Mouse (Mus musculus): ENCODE data around the gene Hoxb7. TPM values are rescaled to one million over a fixed set of nuclear protein-coding genes. Genes with fewer than 3 reads are reported as not detected.

Gene Hoxb7
- polyA plus RNA-seq, 1 experiment, result not detected

- H3K9ac ChIP-seq (ENCODE audit: low read depth, poor library complexity, severe bottlenecking), result no peak overlapping the region
These were observed 10.6 kb downstream of the Hoxb7 start for GRCm38 (mm10) chr11:96296997-96297396.

GRCm38 (mm10) chr11:96297428-96297827 is 11.0 kb downstream of the Hoxb7 start:
- Histone ChIP-seq H3K27me3 (ENCODE audit: control insufficient read depth, insufficient read depth, low read length, poor library complexity, severe bottlenecking) (peaks cover 86% of the 10 kb centered on the region), H3K9ac (ENCODE audit: low read depth, poor library complexity, severe bottlenecking) (no peak overlapping the region), H3K4me3 (ENCODE audit: low read depth, low read length) (no peak overlapping the region), H3K27ac (ENCODE audit: insufficient read depth, low read length) (no peak overlapping the region), H3K4me1 (ENCODE audit: control insufficient read depth, insufficient read depth, low read length) (no peaks in the 10 kb centered on the region), H3K9me3 (replicated peaks; ENCODE audit: control insufficient read depth, insufficient read depth, low read length, poor library complexity, severe bottlenecking) (no peaks in the 10 kb centered on the region), H3K36me3 (ENCODE audit: control insufficient read depth, insufficient read depth, low read length, poor library complexity, severe bottlenecking) (no peaks in the 10 kb centered on the region)
- no peak for TF ChIP-seq CTCF (IDR thresholded peaks at IDR 0.05; ENCODE audit: low read depth, low read length)
- no peak for TF ChIP-seq EP300 (IDR thresholded peaks at IDR 0.05; ENCODE audit: insufficient read depth, low read depth, low read length)
- no peak for TF ChIP-seq POLR2A (IDR thresholded peaks at IDR 0.05; ENCODE audit: insufficient read depth, low read length)

More at GRCm38 (mm10) chr11:96296997-96297396, 10.6 kb downstream of the Hoxb7 start:
- Histone ChIP-seq H3K4me1 (ENCODE audit: control insufficient read depth, insufficient read depth, low read length) (no peaks in the 10 kb centered on the region), H3K4me3 (ENCODE audit: low read depth, low read length) (no peak overlapping the region), H3K27me3 (ENCODE audit: control insufficient read depth, insufficient read depth, low read length, poor library complexity, severe bottlenecking) (peaks cover 86% of the 10 kb centered on the region), H3K27ac (ENCODE audit: insufficient read depth, low read length) (no peak overlapping the region), H3K36me3 (ENCODE audit: control insufficient read depth, insufficient read depth, low read length, poor library complexity, severe bottlenecking) (no peaks in the 10 kb centered on the region), H3K9me3 (replicated peaks; ENCODE audit: control insufficient read depth, insufficient read depth, low read length, poor library complexity, severe bottlenecking) (no peaks in the 10 kb centered on the region)
- TF ChIP-seq POLR2A (IDR thresholded peaks at IDR 0.05; ENCODE audit: insufficient read depth, low read length), result no peak

DNA sequence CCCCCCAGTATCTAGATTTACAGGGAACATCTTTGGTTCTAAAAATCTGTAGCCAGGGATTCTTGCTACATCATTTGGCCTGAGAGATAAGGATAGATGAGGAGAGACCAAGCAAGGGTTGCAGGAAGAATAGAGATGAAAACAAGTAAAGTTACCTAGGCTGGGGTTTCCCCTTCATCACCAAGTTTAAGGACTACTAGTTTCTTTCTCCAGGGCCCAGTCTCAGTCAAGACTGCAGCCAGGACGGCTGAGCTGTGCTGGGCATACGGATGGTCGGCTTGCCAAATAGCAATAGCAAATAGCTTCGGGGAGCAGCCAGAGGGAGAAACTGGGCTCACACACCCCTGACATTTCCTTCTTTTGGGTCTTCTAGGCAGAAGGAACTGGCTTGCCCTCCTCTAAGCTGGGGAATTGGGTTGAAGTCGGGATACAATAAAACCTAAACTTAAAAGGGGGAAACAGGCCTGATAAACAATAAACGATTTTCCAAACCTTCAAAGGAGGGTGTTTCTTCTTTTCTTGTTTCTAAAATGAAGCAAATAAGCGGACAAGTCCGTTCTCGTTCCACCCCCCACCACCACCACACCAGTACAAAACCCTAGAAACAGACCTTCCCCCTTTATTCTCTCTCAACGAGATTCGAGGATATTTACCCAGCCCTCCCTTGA is 11.7 kb downstream of the Hoxb7 start:
- Histone ChIP-seq H3K4me1 (ENCODE audit: control insufficient read depth, insufficient read depth, low read length) (no peaks in the 10 kb centered on the region), H3K9ac (ENCODE audit: low read depth, poor library complexity, severe bottlenecking) (no peak overlapping the region), H3K9me3 (replicated peaks; ENCODE audit: control insufficient read depth, insufficient read depth, low read length, poor library complexity, severe bottlenecking) (no peaks in the 10 kb centered on the region), H3K27ac (ENCODE audit: insufficient read depth, low read length) (no peak overlapping the region), H3K36me3 (ENCODE audit: control insufficient read depth, insufficient read depth, low read length, poor library complexity, severe bottlenecking) (no peaks in the 10 kb centered on the region), H3K4me3 (ENCODE audit: low read depth, low read length) (no peak overlapping the region), H3K27me3 (ENCODE audit: control insufficient read depth, insufficient read depth, low read length, poor library complexity, severe bottlenecking) (peaks cover 82% of the 10 kb centered on the region)
- TF ChIP-seq CTCF (IDR thresholded peaks at IDR 0.05; ENCODE audit: low read depth, low read length) (no peak), EP300 (IDR thresholded peaks at IDR 0.05; ENCODE audit: insufficient read depth, low read depth, low read length) (no peak), POLR2A (IDR thresholded peaks at IDR 0.05; ENCODE audit: insufficient read depth, low read length) (no peak)

- H3K36me3 ChIP-seq (ENCODE audit: control insufficient read depth, insufficient read depth, low read length, poor library complexity, severe bottlenecking), result no peaks in the 10 kb centered on the region
- peaks cover 77% of the 10 kb centered on the region for H3K27me3 ChIP-seq (ENCODE audit: control insufficient read depth, insufficient read depth, low read length, poor library complexity, severe bottlenecking)
- H3K4me1 ChIP-seq (ENCODE audit: control insufficient read depth, insufficient read depth, low read length), result no peaks in the 10 kb centered on the region
- H3K4me3 ChIP-seq (ENCODE audit: low read depth, low read length), result 0 out of 2 replicates have a peak overlapping the region, but pooled peaks have one; percentile 17
- no peaks in the 10 kb centered on the region for H3K9me3 ChIP-seq (replicated peaks; ENCODE audit: control insufficient read depth, insufficient read depth, low read length, poor library complexity, severe bottlenecking)
- TF ChIP-seq EP300 (IDR thresholded peaks at IDR 0.05; ENCODE audit: insufficient read depth, low read depth, low read length) (no peak), CTCF (IDR thresholded peaks at IDR 0.05; ENCODE audit: low read depth, low read length) (no peak)
- H3K27ac ChIP-seq (ENCODE audit: insufficient read depth, low read length), result no peak overlapping the region
- H3K9ac ChIP-seq (ENCODE audit: low read depth, poor library complexity, severe bottlenecking), result no peak overlapping the region
These were observed 12.7 kb downstream of the Hoxb7 start for GRCm38 (mm10) chr11:96298895-96299667.

DNA sequence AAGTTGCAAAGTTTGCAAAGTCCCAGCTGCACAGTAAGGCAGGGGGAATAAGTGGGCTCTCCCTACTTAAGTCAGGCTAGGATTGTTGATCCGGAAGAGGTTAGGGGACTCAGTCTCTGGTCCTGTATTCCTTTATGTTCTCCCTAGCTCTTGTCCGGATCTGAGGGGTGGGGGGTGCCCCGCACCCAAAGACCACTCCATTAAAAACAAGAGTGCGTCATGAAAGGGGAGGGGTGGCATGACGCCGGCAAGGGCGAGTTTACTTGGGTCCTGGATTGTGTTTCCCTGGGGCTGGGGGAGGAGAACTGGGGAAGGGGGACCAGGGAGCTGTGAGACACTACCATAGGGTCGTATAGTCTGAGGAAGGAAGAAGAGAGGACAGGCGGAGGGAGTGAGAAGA is 13.4 kb downstream of the Hoxb7 start:
- TF ChIP-seq POLR2A (IDR thresholded peaks at IDR 0.05; ENCODE audit: insufficient read depth, low read length) (no peak), EP300 (IDR thresholded peaks at IDR 0.05; ENCODE audit: insufficient read depth, low read depth, low read length) (no peak), CTCF (IDR thresholded peaks at IDR 0.05; ENCODE audit: low read depth, low read length) (no peak)
- no peaks in the 10 kb centered on the region for H3K36me3 ChIP-seq (ENCODE audit: control insufficient read depth, insufficient read depth, low read length, poor library complexity, severe bottlenecking)
- no peaks in the 10 kb centered on the region for H3K9me3 ChIP-seq (replicated peaks; ENCODE audit: control insufficient read depth, insufficient read depth, low read length, poor library complexity, severe bottlenecking)
- H3K27ac ChIP-seq (ENCODE audit: insufficient read depth, low read length), result no peak overlapping the region
- no peak overlapping the region for H3K4me3 ChIP-seq (ENCODE audit: low read depth, low read length)
- H3K9ac ChIP-seq (ENCODE audit: low read depth, poor library complexity, severe bottlenecking), result no peak overlapping the region
- peaks cover 81% of the 10 kb centered on the region for H3K27me3 ChIP-seq (ENCODE audit: control insufficient read depth, insufficient read depth, low read length, poor library complexity, severe bottlenecking)
- H3K4me1 ChIP-seq (ENCODE audit: control insufficient read depth, insufficient read depth, low read length), result no peaks in the 10 kb centered on the region

All from ES-Bruce4 (cell line).